Mouse (Mus musculus): ENCODE data around the gene Birc5.

- TF ChIP-seq CTCF (IDR thresholded peaks at IDR 0.05; ENCODE audit: extremely low read depth, insufficient read depth, insufficient read length, insufficient replicate concordance) (no peak), POLR2A (IDR thresholded peaks at IDR 0.05; ENCODE audit: low read depth, low read length) (no peak)
These were observed 5.2 kb downstream of the Birc5 start for GRCm38 (mm10) chr11:117854241-117854640.

All from spleen, adult 2 months (tissue).